Mouse (Mus musculus): ENCODE measurements at regions not wholly inside any gene's neighbourhood (a gene's known extent, or its start where the extent isn't known, plus 50 kb on each side); places are given as distances from the start of the nearest gene placed in this dataset.

GRCm38 (mm10) chr2:144946468-144946867, 123.0 kb downstream of the Scp2d1 start:
- TF ChIP-seq CTCF (IDR thresholded peaks at IDR 0.05; ENCODE audit: low read depth) (no peak), EP300 (optimal IDR thresholded peaks at IDR 0.05) (no peak)

All from stomach, postnatal 0 days (tissue).